Mouse (Mus musculus) skeletal muscle tissue, adult 2 months (tissue): ENCODE data around the gene Tecpr1.

ENCODE experiments used
- DNase-seq: peaks from one replicate; pipeline ENCODE4 v3.0.0-alpha.2; 2012; ENCODE audit warnings: low read depth, low spot score

Tecpr1 gene

GRCm38 (mm10) chr5:144169275-144169975 is 54.0 kb downstream of the Tecpr1 start:
- no peak for DNase-seq

GRCm38 (mm10) chr5:144165756-144166155 is 57.7 kb downstream of the Tecpr1 start:
- DNase-seq: no peak

GRCm38 (mm10) chr5:144162813-144163517 is 60.5 kb downstream of the Tecpr1 start:
- peak; percentile 16 for DNase-seq

- no peak for DNase-seq
These were observed 61.2 kb downstream of the Tecpr1 start for GRCm38 (mm10) chr5:144162080-144162812.

GRCm38 (mm10) chr5:144159137-144159536 is 64.3 kb downstream of the Tecpr1 start:
- no peak for DNase-seq

GRCm38 (mm10) chr5:144158604-144159003 is 64.8 kb downstream of the Tecpr1 start:
- DNase-seq: peak; percentile 72

- DNase-seq: peak; percentile 48
These were observed 68.9 kb downstream of the Tecpr1 start for GRCm38 (mm10) chr5:144154528-144154927.

GRCm38 (mm10) chr5:144151270-144151669 is 72.1 kb downstream of the Tecpr1 start:
- DNase-seq: no peak

GRCm38 (mm10) chr5:144149530-144149929 is 73.9 kb downstream of the Tecpr1 start:
- no peak for DNase-seq

GRCm38 (mm10) chr5:144146898-144147297 is 76.5 kb downstream of the Tecpr1 start:
- DNase-seq: no peak
